Mouse (Mus musculus): Measurements from ENCODE around the gene Hs2st1. TPM values are rescaled to one million over a fixed set of nuclear protein-coding genes. Genes with fewer than 3 reads are reported as not detected.
"Not testable (repeated sequence)": the region's sequence is repeated elsewhere in the genome, so short reads cannot be mapped to it uniquely, and the experiment has no call there.

Gene Hs2st1
- polyA plus RNA-seq, 1 experiment from 2014 or later = 18.3 TPM

DNA sequence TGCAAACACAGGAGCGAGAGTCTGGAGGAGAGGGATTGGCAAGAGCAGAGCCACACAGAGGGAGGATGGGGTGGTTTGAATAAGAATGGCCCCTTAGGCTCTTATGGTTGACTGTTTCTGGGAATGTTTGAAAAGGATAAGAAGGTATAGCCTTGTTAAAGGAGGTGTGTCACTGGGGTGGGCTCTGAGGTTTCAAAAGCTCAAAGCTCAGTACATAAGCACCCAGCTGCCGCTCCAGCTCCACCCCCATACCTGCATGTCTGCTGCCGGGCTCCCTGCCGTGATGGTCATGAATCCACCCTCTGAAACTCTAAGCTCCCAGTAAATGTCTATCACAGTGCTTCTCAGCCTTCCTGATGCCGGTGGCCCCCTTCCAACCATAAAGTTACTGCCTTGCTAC is 40.8 kb upstream of the Hs2st1 start:
- no peaks in the 10 kb centered on the region for H3K36me3 ChIP-seq (ENCODE audit: control insufficient read depth, insufficient read depth, low read length)
- H3K27me3 ChIP-seq (replicated peaks; ENCODE audit: control insufficient read depth, insufficient read depth, low read length) = no peaks in the 10 kb centered on the region
- no peak overlapping the region for H3K4me3 ChIP-seq (ENCODE audit: low read depth, low read length)
- no peak overlapping the region for H3K9ac ChIP-seq (ENCODE audit: low read length)
- ATAC-seq (no peak), DNase-seq (ENCODE audit: low spot score) (no peak)
- H3K27ac ChIP-seq (ENCODE audit: low read depth, low read length) = no peak overlapping the region
- H3K4me2 ChIP-seq (ENCODE audit: low read length) = no peak overlapping the region
- WGBS = 33% methylated on average over 5 of the region's 5 CpGs
- H3K9me3 ChIP-seq (replicated peaks; ENCODE audit: control insufficient read depth, low read length) = no peaks in the 10 kb centered on the region
- H3K4me1 ChIP-seq (ENCODE audit: control insufficient read depth, insufficient read depth, low read length) = peaks cover 3% of the 10 kb centered on the region; the same call in 1 of the 2 replicates

DNA sequence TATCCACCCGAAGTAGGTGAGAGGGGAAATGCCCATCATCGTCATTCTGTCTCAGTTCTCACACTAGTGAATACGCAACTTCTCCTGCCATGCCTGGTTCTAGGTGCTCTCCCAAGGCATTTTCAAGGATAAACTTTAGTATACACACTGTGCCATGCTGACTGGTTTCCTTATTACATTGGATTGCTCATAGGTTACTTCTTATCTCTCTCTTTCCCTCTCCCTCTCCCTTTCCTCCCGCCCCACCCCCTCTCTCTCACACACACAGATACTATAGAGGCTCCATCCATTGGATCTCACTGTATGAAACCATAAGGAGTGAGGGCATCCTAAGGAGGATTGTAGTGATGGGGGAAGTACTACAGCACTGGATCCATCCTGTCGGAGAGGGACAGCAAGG is 38.1 kb upstream of the Hs2st1 start:
- H3K9me3 ChIP-seq (replicated peaks; ENCODE audit: control insufficient read depth, low read length) = no peaks in the 10 kb centered on the region
- no peak overlapping the region for H3K9ac ChIP-seq (ENCODE audit: low read length)
- H3K27me3 ChIP-seq (replicated peaks; ENCODE audit: control insufficient read depth, insufficient read depth, low read length) = no peaks in the 10 kb centered on the region
- ATAC-seq = no peak
- no peak for DNase-seq (ENCODE audit: low spot score)
- H3K4me1 ChIP-seq (ENCODE audit: control insufficient read depth, insufficient read depth, low read length) = peaks cover 3% of the 10 kb centered on the region; the same call in 1 of the 2 replicates
- no peak overlapping the region for H3K4me2 ChIP-seq (ENCODE audit: low read length)
- H3K36me3 ChIP-seq (ENCODE audit: control insufficient read depth, insufficient read depth, low read length) = no peaks in the 10 kb centered on the region
- H3K4me3 ChIP-seq (ENCODE audit: low read depth, low read length) = no peak overlapping the region
- 93% methylated on average over 5 of the region's 5 CpGs for WGBS
- H3K27ac ChIP-seq (ENCODE audit: low read depth, low read length) = no peak overlapping the region

GRCm38 (mm10) chr3:144606449-144606848 is 36.5 kb upstream of the Hs2st1 start:
- Histone ChIP-seq H3K36me3 (ENCODE audit: control insufficient read depth, insufficient read depth, low read length) (no peaks in the 10 kb centered on the region), H3K4me1 (ENCODE audit: control insufficient read depth, insufficient read depth, low read length) (no peaks in the 10 kb centered on the region; the same call in 1 of the 2 replicates), H3K4me3 (ENCODE audit: low read depth, low read length) (no peak overlapping the region), H3K9me3 (replicated peaks; ENCODE audit: control insufficient read depth, low read length) (no peaks in the 10 kb centered on the region), H3K9ac (ENCODE audit: low read length) (no peak overlapping the region), H3K27ac (ENCODE audit: low read depth, low read length) (no peak overlapping the region), H3K4me2 (ENCODE audit: low read length) (no peak overlapping the region), H3K27me3 (replicated peaks; ENCODE audit: control insufficient read depth, insufficient read depth, low read length) (no peaks in the 10 kb centered on the region)
- ATAC-seq = no peak
- DNase-seq (ENCODE audit: low spot score) = no peak
- WGBS = 74% methylated on average over 4 of the region's 4 CpGs

GRCm38 (mm10) chr3:144605811-144606210 is 35.8 kb upstream of the Hs2st1 start:
- H3K36me3 ChIP-seq (ENCODE audit: control insufficient read depth, insufficient read depth, low read length); H3K27ac ChIP-seq (ENCODE audit: low read depth, low read length); H3K4me2 ChIP-seq (ENCODE audit: low read length); H3K4me3 ChIP-seq (ENCODE audit: low read depth, low read length); H3K9ac ChIP-seq (ENCODE audit: low read length); H3K4me1 ChIP-seq (ENCODE audit: control insufficient read depth, insufficient read depth, low read length); DNase-seq (ENCODE audit: low spot score); H3K27me3 ChIP-seq (replicated peaks; ENCODE audit: control insufficient read depth, insufficient read depth, low read length); H3K9me3 ChIP-seq (replicated peaks; ENCODE audit: control insufficient read depth, low read length): not testable (repeated sequence)
- ATAC-seq = peak; percentile 66
- WGBS = 61% methylated on average over 7 of the region's 7 CpGs

DNA sequence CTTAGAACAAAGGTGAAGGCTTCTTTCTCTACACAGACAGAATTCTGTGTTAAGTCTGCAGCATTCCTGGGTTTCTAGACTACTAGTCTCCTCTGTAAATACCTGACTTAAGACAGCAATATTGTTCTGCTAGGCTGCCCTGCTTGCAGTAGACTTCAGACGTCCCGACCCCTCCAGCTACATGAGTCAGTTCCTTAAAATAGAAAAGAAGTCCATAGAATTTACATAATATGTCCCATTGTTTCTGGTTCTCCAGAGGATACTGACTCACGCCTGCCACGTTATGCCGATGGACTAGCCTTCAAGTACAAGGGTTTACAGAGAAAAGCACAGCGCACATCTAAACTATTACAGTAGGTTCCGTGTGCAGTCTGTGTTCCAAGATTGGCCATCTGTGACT is 34.2 kb upstream of the Hs2st1 start:
- no peaks in the 10 kb centered on the region for H3K4me1 ChIP-seq (ENCODE audit: control insufficient read depth, insufficient read depth, low read length)
- H3K36me3 ChIP-seq (ENCODE audit: control insufficient read depth, insufficient read depth, low read length) = peaks cover 7% of the 10 kb centered on the region; the same call in 1 of the 2 replicates
- 81% methylated on average over 7 of the region's 7 CpGs for WGBS
- DNase-seq (ENCODE audit: low spot score) = no peak
- no peak overlapping the region for H3K4me2 ChIP-seq (ENCODE audit: low read length)
- H3K27ac ChIP-seq (ENCODE audit: low read depth, low read length) = no peak overlapping the region
- H3K9ac ChIP-seq (ENCODE audit: low read length) = no peak overlapping the region
- H3K4me3 ChIP-seq (ENCODE audit: low read depth, low read length) = no peak overlapping the region
- no peaks in the 10 kb centered on the region for H3K9me3 ChIP-seq (replicated peaks; ENCODE audit: control insufficient read depth, low read length)
- no peak for ATAC-seq
- no peaks in the 10 kb centered on the region for H3K27me3 ChIP-seq (replicated peaks; ENCODE audit: control insufficient read depth, insufficient read depth, low read length)

DNA sequence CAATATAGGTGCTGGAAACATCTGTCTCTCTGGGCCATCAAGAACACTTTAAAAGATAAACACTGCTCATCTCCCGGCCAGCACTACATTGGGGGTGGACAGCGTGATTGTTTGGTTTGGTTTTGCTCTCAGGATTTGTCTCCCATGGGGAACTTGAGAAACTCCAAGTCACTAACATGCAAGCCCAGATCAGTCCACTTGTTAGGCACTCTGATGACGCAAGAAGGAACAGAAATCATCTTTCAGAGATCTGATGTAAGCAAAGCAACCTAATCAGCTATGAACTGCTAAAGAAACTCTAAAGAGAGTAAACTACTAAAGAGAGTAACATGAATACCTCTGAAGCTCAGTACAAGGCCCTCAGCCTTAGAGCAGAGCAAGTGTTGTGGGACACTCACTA is 33.6 kb upstream of the Hs2st1 start:
- WGBS = 90% methylated on average over 3 of the region's 3 CpGs

GRCm38 (mm10) chr3:144602819-144603218 is 32.8 kb upstream of the Hs2st1 start:
- no peak overlapping the region for H3K27ac ChIP-seq (ENCODE audit: low read depth, low read length)
- H3K4me3 ChIP-seq (ENCODE audit: low read depth, low read length) = no peak overlapping the region
- no peak for ATAC-seq
- no peak for DNase-seq (ENCODE audit: low spot score)
- H3K36me3 ChIP-seq (ENCODE audit: control insufficient read depth, insufficient read depth, low read length) = peaks cover 7% of the 10 kb centered on the region; the same call in 1 of the 2 replicates
- H3K4me2 ChIP-seq (ENCODE audit: low read length) = no peak overlapping the region
- 83% methylated on average over 7 of the region's 7 CpGs for WGBS
- H3K9ac ChIP-seq (ENCODE audit: low read length) = no peak overlapping the region
- H3K27me3 ChIP-seq (replicated peaks; ENCODE audit: control insufficient read depth, insufficient read depth, low read length) = no peaks in the 10 kb centered on the region
- H3K9me3 ChIP-seq (replicated peaks; ENCODE audit: control insufficient read depth, low read length) = no peaks in the 10 kb centered on the region
- H3K4me1 ChIP-seq (ENCODE audit: control insufficient read depth, insufficient read depth, low read length) = peaks cover 5% of the 10 kb centered on the region

More for the DNA sequence above, 33.6 kb upstream of the Hs2st1 start:
- ATAC-seq (no peak), DNase-seq (ENCODE audit: low spot score) (no peak)
- no peak overlapping the region for H3K27ac ChIP-seq (ENCODE audit: low read depth, low read length)
- H3K4me1 ChIP-seq (ENCODE audit: control insufficient read depth, insufficient read depth, low read length) = no peaks in the 10 kb centered on the region
- no peaks in the 10 kb centered on the region for H3K9me3 ChIP-seq (replicated peaks; ENCODE audit: control insufficient read depth, low read length)
- no peak overlapping the region for H3K4me2 ChIP-seq (ENCODE audit: low read length)
- no peaks in the 10 kb centered on the region for H3K27me3 ChIP-seq (replicated peaks; ENCODE audit: control insufficient read depth, insufficient read depth, low read length)
- no peak overlapping the region for H3K9ac ChIP-seq (ENCODE audit: low read length)
- H3K36me3 ChIP-seq (ENCODE audit: control insufficient read depth, insufficient read depth, low read length) = peaks cover 7% of the 10 kb centered on the region; the same call in 1 of the 2 replicates
- no peak overlapping the region for H3K4me3 ChIP-seq (ENCODE audit: low read depth, low read length)

DNA sequence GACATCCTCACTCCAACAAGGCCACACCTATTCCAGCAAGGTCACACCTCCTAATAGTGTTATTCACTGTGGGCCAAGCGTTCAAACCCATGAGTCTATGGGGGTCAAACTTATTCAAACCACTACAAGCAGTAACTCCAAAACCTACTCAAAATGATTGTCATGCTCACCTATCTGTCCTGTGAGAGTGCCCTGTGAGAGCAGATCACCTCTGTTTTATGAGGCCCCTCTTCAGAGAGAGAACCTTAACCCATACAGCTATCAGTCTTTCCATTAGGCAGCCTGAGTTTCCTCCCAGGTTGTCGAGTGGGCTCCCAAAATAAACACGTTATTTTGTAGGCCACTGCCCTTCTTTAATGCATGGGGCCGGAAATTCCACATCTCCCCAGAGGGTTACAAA is 32.4 kb upstream of the Hs2st1 start:
- H3K9me3 ChIP-seq (replicated peaks; ENCODE audit: control insufficient read depth, low read length) = no peaks in the 10 kb centered on the region
- ATAC-seq = no peak
- WGBS = 85% methylated on average over 4 of the region's 4 CpGs

GRCm38 (mm10) chr3:144597790-144598467 is 27.9 kb upstream of the Hs2st1 start:
- 9% methylated on average over 12 of the region's 12 CpGs for WGBS
- Histone ChIP-seq H3K4me1 (ENCODE audit: control insufficient read depth, insufficient read depth, low read length) (peaks cover 8% of the 10 kb centered on the region), H3K4me2 (ENCODE audit: low read length) (0 out of 2 replicates have a peak overlapping the region, but pooled peaks have one; percentile 7), H3K36me3 (ENCODE audit: control insufficient read depth, insufficient read depth, low read length) (peaks cover 18% of the 10 kb centered on the region), H3K27ac (ENCODE audit: low read depth, low read length) (peak overlapping the region; percentile 60; the same call in 1 of the 2 replicates), H3K4me3 (ENCODE audit: low read depth, low read length) (no peak overlapping the region), H3K27me3 (replicated peaks; ENCODE audit: control insufficient read depth, insufficient read depth, low read length) (no peaks in the 10 kb centered on the region), H3K9me3 (replicated peaks; ENCODE audit: control insufficient read depth, low read length) (no peaks in the 10 kb centered on the region), H3K9ac (ENCODE audit: low read length) (no peak overlapping the region)
- peak; percentile 76 for DNase-seq (ENCODE audit: low spot score)
- peak; percentile 69 for ATAC-seq

More for the DNA sequence above, 32.4 kb upstream of the Hs2st1 start:
- DNase-seq (ENCODE audit: low spot score) = no peak
- H3K4me2 ChIP-seq (ENCODE audit: low read length) = no peak overlapping the region
- no peak overlapping the region for H3K4me3 ChIP-seq (ENCODE audit: low read depth, low read length)
- H3K9ac ChIP-seq (ENCODE audit: low read length) = no peak overlapping the region
- H3K27ac ChIP-seq (ENCODE audit: low read depth, low read length) = no peak overlapping the region
- H3K27me3 ChIP-seq (replicated peaks; ENCODE audit: control insufficient read depth, insufficient read depth, low read length) = no peaks in the 10 kb centered on the region
- peaks cover 7% of the 10 kb centered on the region; the same call in 1 of the 2 replicates for H3K36me3 ChIP-seq (ENCODE audit: control insufficient read depth, insufficient read depth, low read length)
- peaks cover 8% of the 10 kb centered on the region for H3K4me1 ChIP-seq (ENCODE audit: control insufficient read depth, insufficient read depth, low read length)
